Mouse (Mus musculus) cerebellum, adult 11-12 months (tissue): ENCODE measurements around the gene Gm20852.
"Not testable (repeated sequence)": the region's sequence is repeated elsewhere in the genome, so short reads cannot be mapped to it uniquely, and the experiment has no call there.

Experiments
- DNase-seq: peaks from one replicate; pipeline ENCODE4 v3.0.0; 2022

The Gm20852 gene

GRCm38 (mm10) chrY:66742023-66742422 lies at the start of gene Gm20852:
Gene Gm20852, minus strand, starts transcription at chrY:66742123.
- not testable (repeated sequence) for DNase-seq
